Mouse (Mus musculus) midbrain, embryonic 11.5 days (tissue): ENCODE measurements at regions not wholly inside any gene's neighbourhood (a gene's known extent, or its start where the extent isn't known, plus 50 kb on each side); places are given as distances from the start of the nearest gene placed in this dataset.
"Not testable (repeated sequence)": the region's sequence is repeated elsewhere in the genome, so short reads cannot be mapped to it uniquely, and the experiment has no call there.

Experiments
- ATAC-seq: fragments of 200-750 bp; cut with Nextera tagmentation; 2 replicates; pipeline ENCODE4 v1.8.0; 2017; ENCODE audit warnings: moderate TSS enrichment, moderate library complexity; ENCODE audit not compliant: low FRiP score
- DNase-seq: peaks from one replicate; pipeline ENCODE4 v3.0.0; 2015; ENCODE audit warnings: low spot score; ENCODE audit errors: missing footprints
- H3K27ac ChIP-seq: fragments of 300-500 bp; sonication (generic); 2 replicates; pipeline ENCODE4 v1.5.1; 2014; ENCODE audit warnings: low read depth, low read length
- H3K27me3 ChIP-seq: fragments of 300-500 bp; sonication (generic); 2 replicates; pipeline ENCODE4 v1.6.1; 2014; ENCODE audit warnings: mild to moderate bottlenecking, low read length, moderate library complexity, mixed read lengths; ENCODE audit not compliant: control insufficient read depth, insufficient read depth
- H3K36me3 ChIP-seq: fragments of 300-500 bp; sonication (generic); 2 replicates; pipeline ENCODE4 v1.6.1; 2014; ENCODE audit warnings: mild to moderate bottlenecking, low read length, moderate library complexity, mixed read lengths; ENCODE audit not compliant: control insufficient read depth, insufficient read depth
- H3K4me1 ChIP-seq: fragments of 300-500 bp; sonication (generic); 2 replicates; pipeline ENCODE4 v1.6.1; 2014; ENCODE audit warnings: low read length; ENCODE audit not compliant: control insufficient read depth, insufficient read depth
- H3K4me2 ChIP-seq: fragments of 300-500 bp; sonication (generic); 2 replicates; pipeline ENCODE4 v1.6.1; 2014; ENCODE audit warnings: mild to moderate bottlenecking, moderate library complexity
- H3K4me3 ChIP-seq: fragments of 300-500 bp; sonication (generic); 2 replicates; pipeline ENCODE4 v1.5.1; 2014; ENCODE audit warnings: low read depth, low read length
- H3K9ac ChIP-seq: fragments of 300-500 bp; sonication (generic); 2 replicates; pipeline ENCODE4 v1.6.1; 2014; ENCODE audit warnings: low read length
- H3K9me3 ChIP-seq: fragments of 300-500 bp; sonication (generic); 2 replicates; pipeline ENCODE4 v1.6.1; 2016; ENCODE audit warnings: low read length; ENCODE audit not compliant: control insufficient read depth
- WGBS: fragments of 180-500 bp; shearing (Covaris S2); extraction: QIAGEN DNeasy Blood & Tissue Kit; methylation state at CpG from one replicate; pipeline ENCODE4 v1.1.7; 2014; 5-methylcytosine and 5-hydroxymethylcytosine counted together

DNA sequence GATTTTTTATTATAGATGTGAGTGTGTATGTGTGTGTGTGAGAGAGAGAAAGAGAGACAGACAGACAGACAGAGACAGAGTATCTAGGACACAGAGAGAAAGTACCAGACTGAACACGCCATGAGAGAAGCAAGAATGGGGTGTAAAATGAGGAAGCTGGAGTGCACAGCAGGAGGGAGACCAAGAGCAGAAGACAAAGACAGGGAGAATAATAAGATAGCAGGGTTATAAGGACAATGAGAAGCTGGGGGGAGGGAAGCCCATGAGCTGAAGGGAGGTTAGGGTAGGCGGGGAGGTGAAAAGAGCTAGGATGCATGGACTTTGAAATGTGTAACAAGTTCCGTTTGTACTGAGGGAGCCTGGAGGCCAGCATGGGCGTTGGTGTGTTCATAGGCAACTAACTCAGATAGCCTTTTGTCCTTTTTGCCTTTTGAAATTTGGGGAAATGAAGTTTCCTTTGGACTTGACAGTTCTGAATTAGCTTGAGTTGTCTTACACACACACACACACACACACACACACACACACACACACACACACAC lies 136.8 kb upstream of the Teddm2 start:
- Histone ChIP-seq H3K4me2 (no peak overlapping the region), H3K9me3 (no peaks in the 10 kb centered on the region), H3K4me3 (no peak overlapping the region), H3K9ac (no peak overlapping the region), H3K4me1 (peaks cover 2% of the 10 kb centered on the region; the same call in 1 of the 2 replicates), H3K27me3 (no peaks in the 10 kb centered on the region), H3K36me3 (no peaks in the 10 kb centered on the region), H3K27ac (no peak overlapping the region)
- ATAC-seq (no peak), DNase-seq (no peak)
- WGBS, result 29% methylated on average over 4 of the region's 4 CpGs

DNA sequence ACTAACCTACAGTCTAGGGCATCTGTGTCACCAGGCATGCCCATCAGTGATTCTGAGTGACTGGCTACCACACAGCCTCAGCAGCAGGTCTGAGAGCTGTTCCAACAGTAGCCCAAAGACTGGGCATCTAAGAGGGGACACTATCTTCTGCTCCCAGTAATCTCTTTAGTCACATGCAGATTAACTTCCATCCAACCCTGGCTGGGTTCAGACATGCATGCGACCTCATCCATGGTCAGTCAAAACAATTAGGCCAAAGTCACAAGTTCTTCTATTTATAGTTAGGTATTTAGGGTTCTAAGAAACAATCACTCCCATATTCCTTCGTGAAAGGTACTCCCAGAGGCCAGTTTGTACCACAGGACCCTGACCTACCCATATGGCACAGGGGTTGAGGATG lies 138.2 kb upstream of the Teddm2 start:
- H3K4me1 ChIP-seq, result peaks cover 2% of the 10 kb centered on the region; the same call in 1 of the 2 replicates
- H3K9ac ChIP-seq, result no peak overlapping the region
- no peak overlapping the region for H3K4me3 ChIP-seq
- WGBS, result 45% methylated on average over 2 of the region's 2 CpGs
- no peak overlapping the region for H3K27ac ChIP-seq
- DNase-seq (no peak), ATAC-seq (no peak)
- H3K27me3 ChIP-seq, result no peaks in the 10 kb centered on the region
- H3K9me3 ChIP-seq, result no peaks in the 10 kb centered on the region
- no peak overlapping the region for H3K4me2 ChIP-seq
- H3K36me3 ChIP-seq, result no peaks in the 10 kb centered on the region

DNA sequence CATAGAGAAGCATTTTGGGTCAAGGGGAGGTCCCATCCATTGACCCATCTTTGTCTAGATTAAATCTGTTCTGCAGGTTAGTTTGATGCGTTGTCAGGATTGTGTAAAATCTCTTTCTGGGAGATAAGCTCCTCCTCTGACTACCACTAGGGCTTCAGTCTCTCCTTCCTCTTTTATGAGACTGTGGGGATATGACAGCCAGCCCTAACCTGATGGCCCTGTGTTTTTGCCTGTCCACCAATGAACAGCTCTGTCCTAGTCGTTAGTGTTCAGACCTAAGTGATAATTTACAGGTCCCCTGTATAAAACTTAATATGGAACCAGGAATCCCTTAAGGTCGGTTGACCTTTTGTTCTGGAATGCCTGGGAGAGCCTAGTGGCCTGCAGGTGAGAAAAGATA lies 140.9 kb upstream of the Teddm2 start:
- DNase-seq (no peak), ATAC-seq (no peak)
- peaks cover 2% of the 10 kb centered on the region; the same call in 1 of the 2 replicates for H3K4me1 ChIP-seq
- H3K36me3 ChIP-seq, result no peaks in the 10 kb centered on the region
- no peak overlapping the region for H3K9ac ChIP-seq
- 79% methylated on average over 3 of the region's 3 CpGs for WGBS
- no peak overlapping the region for H3K4me2 ChIP-seq
- no peak overlapping the region for H3K27ac ChIP-seq
- no peak overlapping the region for H3K4me3 ChIP-seq
- H3K9me3 ChIP-seq, result no peaks in the 10 kb centered on the region
- no peaks in the 10 kb centered on the region for H3K27me3 ChIP-seq

DNA sequence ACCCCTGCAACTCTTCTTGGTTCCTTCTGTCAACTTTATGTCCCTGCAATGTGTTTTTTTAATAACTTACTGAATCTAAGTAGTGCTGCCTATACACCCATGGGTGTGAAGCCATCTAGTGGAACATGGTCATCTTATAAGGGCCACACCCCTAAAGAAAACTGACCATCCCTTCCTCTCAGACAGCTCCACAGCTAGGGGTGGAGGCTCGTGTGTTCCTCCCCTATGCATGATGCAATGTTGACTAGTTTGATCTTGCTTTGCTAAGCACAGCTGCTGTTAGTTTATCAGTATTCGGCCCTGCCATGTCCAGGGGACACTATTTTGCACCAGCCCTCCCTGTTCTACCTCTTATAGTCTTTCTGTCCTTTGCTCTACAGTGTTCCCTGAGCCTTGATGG lies 142.9 kb upstream of the Teddm2 start:
- Histone ChIP-seq H3K27me3 (no peaks in the 10 kb centered on the region), H3K4me2 (no peak overlapping the region), H3K9ac (no peak overlapping the region), H3K27ac (no peak overlapping the region), H3K36me3 (no peaks in the 10 kb centered on the region), H3K9me3 (no peaks in the 10 kb centered on the region), H3K4me1 (no peaks in the 10 kb centered on the region), H3K4me3 (no peak overlapping the region)
- ATAC-seq (no peak), DNase-seq (no peak)
- WGBS, result 87% methylated on average over 2 of the region's 2 CpGs

DNA sequence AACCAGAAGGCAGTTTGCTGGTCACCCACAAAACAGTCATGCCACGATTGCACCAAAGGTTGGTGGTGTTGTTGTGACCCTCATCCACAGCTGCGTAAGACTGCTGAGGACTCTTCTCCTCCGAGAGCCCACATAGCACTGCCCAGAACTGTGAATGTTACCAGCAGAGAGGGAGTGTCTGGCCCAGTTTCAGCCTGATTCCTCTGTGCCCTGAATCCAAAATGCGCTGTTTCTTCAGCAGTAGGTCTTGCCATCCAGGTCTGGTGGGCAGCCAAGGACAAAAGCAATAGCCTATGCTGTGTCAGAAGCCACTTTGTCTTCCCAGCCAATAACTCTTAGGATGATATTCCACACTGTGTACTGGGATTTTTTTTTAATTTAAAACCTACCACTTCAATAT lies 144.7 kb upstream of the Teddm2 start:
- Histone ChIP-seq H3K36me3 (no peaks in the 10 kb centered on the region), H3K4me1 (no peaks in the 10 kb centered on the region), H3K27ac (no peak overlapping the region), H3K9me3 (no peaks in the 10 kb centered on the region), H3K4me3 (no peak overlapping the region), H3K27me3 (no peaks in the 10 kb centered on the region), H3K9ac (no peak overlapping the region), H3K4me2 (no peak overlapping the region)
- ATAC-seq, result no peak
- 84% methylated on average over 4 of the region's 4 CpGs for WGBS
- DNase-seq, result no peak

DNA sequence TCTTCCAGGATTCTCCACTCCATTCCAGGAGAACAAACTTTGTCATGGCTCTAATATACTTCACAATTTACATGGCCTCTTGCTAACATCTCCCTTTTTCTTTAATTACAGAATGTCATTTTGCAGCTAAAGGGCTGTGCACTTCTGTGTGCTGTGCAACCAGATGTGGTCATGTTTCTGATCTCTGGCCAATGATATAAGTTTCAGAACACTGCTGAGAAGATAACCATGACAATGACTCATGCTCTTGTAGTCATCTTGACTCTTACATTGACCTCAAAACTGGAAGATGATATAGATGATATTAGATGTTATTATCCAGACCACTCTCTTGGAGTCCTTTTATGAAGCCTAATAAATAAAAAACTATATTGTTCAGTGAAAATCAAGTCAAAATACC lies 145.9 kb upstream of the Teddm2 start:
- no peaks in the 10 kb centered on the region for H3K36me3 ChIP-seq
- no peak for DNase-seq
- no peaks in the 10 kb centered on the region for H3K9me3 ChIP-seq
- ATAC-seq, result no peak
- H3K4me2 ChIP-seq, result no peak overlapping the region
- no peak overlapping the region for H3K4me3 ChIP-seq
- H3K9ac ChIP-seq, result no peak overlapping the region
- H3K27me3 ChIP-seq, result no peaks in the 10 kb centered on the region
- no peak overlapping the region for H3K27ac ChIP-seq
- H3K4me1 ChIP-seq, result no peaks in the 10 kb centered on the region

DNA sequence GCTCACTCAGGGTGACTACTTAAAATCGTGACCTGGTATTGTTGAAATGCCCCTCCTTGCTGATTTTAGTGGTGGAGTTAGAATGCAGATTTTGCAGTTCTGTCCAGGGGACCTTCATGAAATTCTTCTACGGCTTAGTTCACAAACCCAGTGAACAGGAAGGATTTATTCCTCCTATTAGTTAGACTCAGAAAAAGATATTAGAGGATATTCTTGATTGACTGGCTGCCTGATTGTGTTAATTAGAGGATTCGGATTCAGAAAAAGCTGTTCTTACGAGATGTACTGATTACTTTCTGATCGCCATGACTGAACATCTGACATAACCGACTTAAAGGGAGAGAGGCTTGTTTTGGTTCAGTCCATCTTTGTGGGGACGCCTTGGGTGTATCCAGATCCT lies 147.3 kb upstream of the Zfp648 start:
- Histone ChIP-seq H3K9ac (no peak overlapping the region), H3K27ac (no peak overlapping the region), H3K4me1 (no peaks in the 10 kb centered on the region), H3K9me3 (no peaks in the 10 kb centered on the region; the same call in 1 of the 2 replicates), H3K4me2 (no peak overlapping the region), H3K27me3 (no peaks in the 10 kb centered on the region), H3K4me3 (no peak overlapping the region), H3K36me3 (no peaks in the 10 kb centered on the region; the same call in 1 of the 2 replicates)
- 82% methylated on average over 7 of the region's 7 CpGs for WGBS
- ATAC-seq, result no peak
- no peak for DNase-seq

DNA sequence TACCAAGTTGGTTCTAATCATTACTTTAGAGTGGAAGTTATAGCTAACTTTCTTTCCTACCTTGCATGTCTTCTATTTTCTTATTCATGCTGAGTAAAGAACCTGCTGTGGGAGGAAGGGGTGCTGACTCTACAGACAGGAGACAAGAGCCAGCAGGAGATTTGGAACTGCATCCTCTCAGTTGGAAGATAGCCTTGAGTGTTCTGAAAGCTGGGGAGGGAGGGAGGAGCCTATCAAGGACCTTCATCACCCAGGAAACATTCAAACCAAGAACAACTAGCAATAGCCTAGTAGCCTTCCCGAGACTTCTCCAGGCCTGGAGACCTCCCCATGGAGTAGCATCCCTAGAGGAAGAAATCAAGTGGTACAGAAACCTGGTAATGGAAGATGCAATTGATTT lies 146.1 kb upstream of the Zfp648 start:
- no peaks in the 10 kb centered on the region; the same call in 1 of the 2 replicates for H3K9me3 ChIP-seq
- no peak overlapping the region for H3K27ac ChIP-seq
- no peaks in the 10 kb centered on the region for H3K4me1 ChIP-seq
- no peak for DNase-seq
- no peak for ATAC-seq
- H3K27me3 ChIP-seq, result no peaks in the 10 kb centered on the region
- no peaks in the 10 kb centered on the region; the same call in 1 of the 2 replicates for H3K36me3 ChIP-seq
- no peak overlapping the region for H3K9ac ChIP-seq
- no peak overlapping the region for H3K4me3 ChIP-seq
- no peak overlapping the region for H3K4me2 ChIP-seq
- WGBS, result 84% methylated on average over 1 of the region's 1 CpGs

DNA sequence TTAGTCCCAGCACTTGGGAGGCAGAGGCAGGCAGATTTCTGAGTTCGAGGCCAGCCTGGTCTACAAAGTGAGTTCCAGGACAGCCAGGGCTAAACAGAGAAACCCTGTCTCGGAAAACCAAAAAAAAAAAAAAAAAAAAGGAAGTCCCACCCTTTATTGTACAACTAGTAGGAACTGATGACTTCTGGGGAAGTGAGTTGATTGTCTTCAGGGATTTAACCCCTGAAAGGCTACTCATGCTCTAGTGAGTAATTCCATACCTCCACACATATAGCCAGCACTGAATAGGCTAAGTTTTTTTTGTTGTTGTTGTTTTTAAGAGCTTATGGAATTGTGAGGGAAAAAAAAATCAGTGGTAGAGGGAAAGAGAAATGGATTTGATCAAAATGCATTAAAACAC lies 139.6 kb upstream of the Zfp648 start:
- H3K4me1 ChIP-seq, H3K4me3 ChIP-seq, H3K36me3 ChIP-seq, DNase-seq, H3K27me3 ChIP-seq, H3K4me2 ChIP-seq, H3K9me3 ChIP-seq, ATAC-seq, H3K9ac ChIP-seq, H3K27ac ChIP-seq: not testable (repeated sequence)
- 83% methylated on average over 2 of the region's 2 CpGs for WGBS
